Mouse (Mus musculus) common myeloid progenitor, adult 5-6 weeks (primary cell): ENCODE measurements around the gene Tmem209. TPM values are rescaled to one million over a fixed set of nuclear protein-coding genes. Genes with fewer than 3 reads are reported as not detected.

Experiments
- ATAC-seq: replicated peaks from 2 replicates; pipeline ENCODE4 v1.8.0; 2016; ENCODE audit warnings: low read depth, mild to moderate bottlenecking, moderate TSS enrichment, inconsistent platforms; ENCODE audit not compliant: poor library complexity, severe bottlenecking
- total RNA-seq: library from RNA; stranded (forward); fragments of 200-1000, 187-1606 nt; gene quantifications from 2 replicates; pipeline ENCODE4 v1.2.3, GENCODE M21; 2017

Tmem209 gene
- total RNA-seq, 1 experiment from 2014 or later: 48.9 TPM

GRCm38 (mm10) chr6:30469370-30469769 lies 40.2 kb downstream of the Tmem209 start:
- ATAC-seq: no peak

DNA sequence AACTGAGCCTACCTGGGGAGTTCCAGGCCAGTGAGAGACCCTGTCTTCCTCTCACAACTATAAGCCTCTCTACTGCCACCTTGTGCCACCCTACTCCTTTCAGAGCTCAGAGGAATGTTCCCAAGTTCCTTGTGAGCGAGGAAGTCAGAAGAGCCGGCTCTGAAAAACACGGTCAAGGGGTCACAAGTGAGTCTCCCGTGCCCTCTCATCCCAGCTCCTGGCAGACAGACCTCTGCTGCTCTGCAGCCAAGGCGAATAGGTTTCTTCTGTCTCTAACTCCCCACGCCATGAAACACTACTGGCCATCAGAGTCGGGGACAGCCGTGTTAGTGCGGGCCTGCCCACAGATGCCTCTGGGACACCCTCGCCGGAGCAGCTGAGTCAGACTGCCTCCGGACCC lies 40.9 kb downstream of the Tmem209 start:
- ATAC-seq: peak; percentile 69

DNA sequence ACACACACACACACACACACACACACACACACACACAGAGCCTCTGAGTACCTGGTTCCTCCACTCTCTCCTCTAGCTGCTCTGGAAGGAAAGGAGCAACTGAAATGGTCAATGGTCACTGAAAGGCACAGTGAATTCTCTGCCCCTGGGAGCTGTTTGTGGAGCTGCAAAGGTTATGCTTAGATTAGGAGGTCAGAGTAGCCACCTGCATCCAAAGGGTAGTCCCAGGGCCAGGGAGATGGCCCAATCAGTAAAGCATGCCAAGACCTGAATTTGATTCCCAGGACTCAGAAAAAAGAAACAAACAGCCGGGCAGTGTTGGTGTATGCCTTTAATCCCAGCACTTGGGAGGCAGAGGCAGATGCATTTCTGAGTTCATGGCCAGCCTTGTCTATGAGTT lies 41.5 kb downstream of the Tmem209 start:
- ATAC-seq: no peak

DNA sequence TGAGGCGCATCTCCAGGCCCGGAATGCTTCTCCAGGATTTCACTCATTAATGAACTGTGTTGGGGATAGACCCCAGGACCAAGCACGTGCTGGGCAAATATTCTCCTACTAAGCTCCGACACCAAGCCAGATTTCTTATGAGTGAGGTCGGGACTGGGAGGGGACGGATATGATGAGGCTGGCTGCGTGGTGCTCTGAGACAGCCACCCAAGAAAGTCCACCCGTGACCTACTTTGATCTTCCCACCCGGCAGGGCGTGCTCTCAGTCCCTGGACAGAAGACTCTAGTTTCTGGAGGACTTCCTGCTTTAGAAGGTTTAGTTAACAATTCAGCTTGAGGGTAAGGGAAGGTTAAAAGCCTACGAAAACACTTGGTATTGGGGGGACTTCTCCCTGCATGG lies 44.0 kb downstream of the Tmem209 start:
- no peak for ATAC-seq

GRCm38 (mm10) chr6:30462822-30463221 lies 46.8 kb downstream of the Tmem209 start:
- ATAC-seq: no peak

DNA sequence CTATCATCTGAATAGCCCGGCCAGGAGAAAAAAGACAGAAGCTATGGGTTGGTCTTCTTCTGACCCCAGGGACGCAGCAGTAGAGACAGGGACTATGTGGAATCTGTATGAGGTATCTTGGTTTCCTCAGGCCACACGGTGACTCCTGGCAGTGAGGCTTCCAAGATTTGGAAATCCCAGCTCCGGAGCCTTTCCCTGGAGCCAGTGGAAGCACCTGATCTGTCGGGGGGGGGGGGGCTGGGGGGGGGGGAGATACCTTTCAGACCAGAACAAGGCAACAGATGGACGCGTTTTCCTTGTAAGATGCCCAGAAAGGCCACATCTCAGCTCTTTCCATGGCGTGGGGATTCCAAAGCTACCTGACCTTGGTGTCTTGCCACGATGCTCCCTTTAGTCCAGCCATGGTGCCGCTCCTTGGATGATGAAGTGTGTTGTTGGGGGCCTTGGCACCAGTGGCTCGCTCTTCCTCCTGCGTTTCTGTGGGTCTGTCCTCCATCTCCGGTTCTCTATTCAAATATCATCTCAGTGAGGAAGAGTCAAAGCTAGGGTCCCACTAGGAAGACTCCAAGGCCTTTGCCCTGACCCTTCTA lies 47.7 kb downstream of the Tmem209 start:
- ATAC-seq: no peak

GRCm38 (mm10) chr6:30460750-30461446 lies 48.7 kb downstream of the Tmem209 start:
- ATAC-seq: peak; percentile 48

GRCm38 (mm10) chr6:30459811-30460749 lies 49.5 kb downstream of the Tmem209 start:
- ATAC-seq: peak; percentile 90

- ATAC-seq: no peak
These were observed 50.4 kb downstream of the Tmem209 start for GRCm38 (mm10) chr6:30459056-30459747.

DNA sequence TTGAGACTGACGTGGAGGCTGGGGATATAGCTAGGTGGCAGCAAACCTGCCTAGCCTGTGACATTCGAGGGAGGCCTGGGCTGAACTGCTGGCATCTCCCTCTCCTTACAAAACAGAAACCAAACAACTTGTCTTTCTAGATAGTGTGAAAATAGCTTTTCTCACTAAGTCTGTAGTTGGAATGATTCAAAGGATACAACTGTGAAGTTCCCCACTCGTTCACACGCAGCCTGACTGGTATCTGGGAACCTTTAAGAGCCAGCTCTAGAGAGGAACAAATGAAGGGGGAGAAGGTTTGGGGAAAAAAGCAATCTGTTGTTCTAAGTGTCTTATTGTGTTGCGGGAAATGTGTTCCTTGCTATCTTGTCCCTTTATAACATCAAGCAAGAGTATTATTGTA lies 51.0 kb downstream of the Tmem209 start:
- ATAC-seq: no peak

DNA sequence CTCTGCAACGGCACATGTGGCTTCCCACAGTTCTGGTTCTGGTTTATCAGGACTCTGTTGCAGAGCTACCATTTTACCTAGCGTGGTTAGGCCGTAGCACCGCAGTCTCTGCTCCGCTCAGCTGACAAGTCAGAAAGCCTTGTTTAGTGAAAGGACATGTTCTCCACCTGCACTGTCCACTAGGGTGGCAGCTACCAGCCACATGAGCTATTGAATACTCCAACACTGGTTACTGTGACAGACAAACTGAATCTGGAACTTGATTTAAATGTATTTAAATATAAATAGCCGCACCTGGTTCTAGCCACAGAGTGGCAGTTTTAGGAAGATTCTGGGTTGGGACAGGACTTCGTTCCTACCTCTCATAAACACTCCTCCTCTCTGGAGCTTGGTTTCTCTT lies 52.6 kb downstream of the Tmem209 start:
- no peak for ATAC-seq

DNA sequence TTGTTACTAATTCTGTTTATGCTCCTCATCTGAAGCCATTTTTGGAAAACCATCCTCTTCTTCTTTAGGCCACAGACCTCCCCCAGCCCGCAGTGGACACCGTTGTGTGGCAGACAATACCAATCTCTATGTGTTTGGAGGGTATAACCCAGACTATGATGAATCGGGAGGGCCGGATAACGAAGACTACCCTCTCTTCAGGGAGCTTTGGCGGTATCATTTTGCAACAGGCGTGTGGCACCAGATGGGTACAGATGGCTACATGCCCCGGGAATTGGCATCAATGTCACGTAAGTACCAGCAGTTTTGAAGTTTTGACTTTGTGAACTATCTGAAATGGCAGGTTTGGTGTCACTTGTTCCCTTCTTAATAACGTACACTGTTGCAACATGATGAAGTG lies 70.0 kb downstream of the Tmem209 start:
- no peak for ATAC-seq

- ATAC-seq: no peak
These were observed 72.5 kb downstream of the Tmem209 start for GRCm38 (mm10) chr6:30437054-30437453.

- no peak for ATAC-seq
These were observed 73.1 kb downstream of the Tmem209 start for GRCm38 (mm10) chr6:30436476-30436875.

DNA sequence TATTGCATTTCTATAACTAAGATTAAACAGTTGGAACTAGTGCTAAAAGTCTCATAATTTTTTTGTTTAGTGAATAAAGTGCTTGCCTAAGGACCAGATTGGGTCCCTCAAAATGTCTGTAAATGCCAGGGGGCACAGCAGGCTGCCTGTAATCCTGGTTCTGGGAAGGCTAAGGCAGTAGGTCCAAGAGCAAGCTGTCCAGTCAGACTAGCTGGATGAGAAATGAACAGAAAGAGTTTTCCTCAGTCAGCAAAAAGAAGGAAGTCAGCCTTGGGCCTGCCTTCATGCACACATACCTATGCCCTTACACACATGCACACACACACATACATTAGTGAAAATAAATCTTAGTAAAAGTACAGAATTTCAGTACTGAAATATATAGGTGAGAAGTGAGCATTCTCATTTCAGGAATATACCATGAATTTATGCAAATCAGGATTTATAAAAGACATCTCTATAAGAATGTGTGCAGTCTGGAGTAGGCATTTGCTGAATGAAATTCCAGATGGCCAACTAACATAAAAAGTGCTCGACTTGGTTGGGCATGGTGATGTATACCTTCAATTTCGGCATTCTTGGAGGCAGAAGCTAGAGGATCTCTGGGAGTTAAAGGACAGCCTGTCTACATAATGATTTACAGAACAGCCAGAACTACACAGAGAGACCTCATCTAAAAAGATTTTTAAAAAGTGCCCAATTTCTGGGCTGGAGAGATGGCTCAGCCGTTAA lies 77.0 kb downstream of the Tmem209 start:
- no peak for ATAC-seq

Other genes starting within 250 kb of the Tmem209 start
- 11.2 and 14.1 TPM in 2 replicates for gene Ube2h, start 205.2 kb downstream of the Tmem209 start, total RNA-seq
- 44.0 and 45.2 TPM in 2 replicates for gene Zc3hc1, start 118.8 kb downstream of the Tmem209 start, total RNA-seq
- gene Klhdc10, start 107.9 kb downstream of the Tmem209 start, total RNA-seq: 40.2 and 43.4 TPM in 2 replicates
- gene Ssmem1, start 66 bp upstream of the Tmem209 start, total RNA-seq: not detected in 2 replicates
- 1.2 TPM in 1 of 2 replicates, not detected in the other for gene Cpa2, start 31.8 kb upstream of the Tmem209 start, total RNA-seq
- not detected in 2 replicates for gene Cpa4, start 58.6 kb upstream of the Tmem209 start, total RNA-seq
- gene Cpa5, start 101.2 kb upstream of the Tmem209 start, total RNA-seq: not detected in 2 replicates
- gene Cpa1, start 129.4 kb upstream of the Tmem209 start, total RNA-seq: not detected in 2 replicates
- 9.3 and 12.0 TPM in 2 replicates for gene Cep41, start 184.0 kb upstream of the Tmem209 start, total RNA-seq
- 0.14 TPM in 1 of 2 replicates, not detected in the other for gene Mest, start 213.8 kb upstream of the Tmem209 start, total RNA-seq